Comparison of ENCODE assay signal across 8 mouse cellular contexts in genomic region chr8:119446211-119446989, GRCm38 (mm10). TPM values are rescaled to one million over a fixed set of nuclear protein-coding genes. Genes with fewer than 3 reads are reported as not detected.
DNase-seq lines count a peak whose midpoint lies in the region; ATAC-seq and TF ChIP-seq lines count a peak whose summit lies in the region.

TSS of gene Necab2 (plus strand) at chr8:119446719.

- H3K4me1 ChIP-seq in cerebellum, adult 2 months (ENCODE audit: control insufficient read depth, insufficient read depth, low read length): no peaks in the 10 kb centered on the region
- peaks cover 31% of the 10 kb centered on the region for H3K4me1 ChIP-seq in hindbrain, embryonic 13.5 days (replicated peaks)
- peaks cover 5% of the 10 kb centered on the region; the same call in 1 of the 2 replicates for H3K4me1 ChIP-seq in lung, postnatal 0 days (ENCODE audit: insufficient read depth, low read depth, low read length)

- H3K4me2 ChIP-seq in hindbrain, embryonic 13.5 days: peak within 1 kb of the TSS; percentile 77
- peak within 1 kb of the TSS; percentile 100 for H3K4me2 ChIP-seq in lung, postnatal 0 days (replicated peaks; ENCODE audit: low read depth, low read length)

- peak; percentile 53 for ATAC-seq in hindbrain, embryonic 13.5 days (ENCODE audit: low FRiP score)
- ATAC-seq in lung, postnatal 0 days: peak; percentile 60

- peak; percentile 77 for TF ChIP-seq CTCF in cerebellum, adult 2 months (IDR thresholded peaks at IDR 0.05; ENCODE audit: borderline replicate concordance, insufficient read depth, low read depth, low read length)
- peak; percentile 84 for TF ChIP-seq CTCF in lung, postnatal 0 days (IDR thresholded peaks at IDR 0.05)

- no peak for TF ChIP-seq EP300 in lung, postnatal 0 days (IDR thresholded peaks at IDR 0.05)

- H3K9me3 ChIP-seq in hindbrain, embryonic 13.5 days: no peaks in the 10 kb centered on the region
- H3K9me3 ChIP-seq in lung, postnatal 0 days (ENCODE audit: low read length): no peaks in the 10 kb centered on the region

- DNase-seq in ES-CJ7 (ENCODE audit: low read depth, low spot score): peak; percentile 91
- DNase-seq in cerebellum, adult 2 months: peak; percentile 74 to 81
- DNase-seq in frontal cortex, adult 2 months (ENCODE audit: extremely low spot score in 1 of 2, low spot score in 1 of 2): peak; percentile 57 to 92
- DNase-seq in layer of hippocampus, postnatal 14 days (ENCODE audit: low spot score in 2 of 2): peak; percentile 88 to 90
- peak; percentile 66 for DNase-seq in lung, postnatal 0 days (ENCODE audit: low spot score)
- peak; percentile 95 for DNase-seq in retina, embryonic 14.5 days (ENCODE audit: low spot score)
- DNase-seq in thymus, postnatal 36 days: peak; percentile 74 to 75

- WGBS in cerebellum, adult 2 months: 1% methylated on average over 50 of the region's 52 CpGs
- WGBS in hindbrain, embryonic 13.5 days: 4% methylated on average over 33 of the region's 52 CpGs
- 5% methylated on average over 29 of the region's 52 CpGs for WGBS in lung, postnatal 0 days

- H3K27ac ChIP-seq in cerebellum, adult 2 months (ENCODE audit: insufficient read depth, low read length): no peak within 1 kb of the TSS
- H3K27ac ChIP-seq in hindbrain, embryonic 13.5 days: peak within 1 kb of the TSS; percentile 55; the same call in 1 of the 2 replicates
- H3K27ac ChIP-seq in lung, postnatal 0 days (ENCODE audit: low read length): no peak within 1 kb of the TSS

- H3K36me3 ChIP-seq in hindbrain, embryonic 13.5 days: no peaks in the 10 kb centered on the region
- no peaks in the 10 kb centered on the region for H3K36me3 ChIP-seq in lung, postnatal 0 days (ENCODE audit: insufficient read depth, low read length)

- no peaks in the 10 kb centered on the region; the same call in 1 of the 2 replicates for H3K27me3 ChIP-seq in cerebellum, adult 2 months (ENCODE audit: control insufficient read depth, insufficient read depth, low read length)
- peaks cover 50% of the 10 kb centered on the region for H3K27me3 ChIP-seq in hindbrain, embryonic 13.5 days
- H3K27me3 ChIP-seq in lung, postnatal 0 days (replicated peaks; ENCODE audit: insufficient read depth, low read length): peaks cover 19% of the 10 kb centered on the region; the same call in 1 of the 2 replicates

- peak within 1 kb of the TSS; percentile 29 for H3K4me3 ChIP-seq in cerebellum, adult 2 months (replicated peaks; ENCODE audit: insufficient read depth, low read depth, low read length)
- peak within 1 kb of the TSS; percentile 69 for H3K4me3 ChIP-seq in hindbrain, embryonic 13.5 days
- H3K4me3 ChIP-seq in lung, postnatal 0 days (ENCODE audit: low read depth, low read length): peak within 1 kb of the TSS; percentile 50

- TF ChIP-seq POLR2A in cerebellum, adult 2 months (IDR thresholded peaks at IDR 0.05; ENCODE audit: borderline replicate concordance, insufficient read depth, low read length): no peak

- peak within 1 kb of the TSS; percentile 82 for H3K9ac ChIP-seq in hindbrain, embryonic 13.5 days
- no peak within 1 kb of the TSS for H3K9ac ChIP-seq in lung, postnatal 0 days (replicated peaks; ENCODE audit: low read depth)

RNA-seq across cellular contexts. Expression of gene Necab2, which starts in this region (rescaled TPM):
- polyA plus RNA-seq in cerebellum, adult 2 months (2012; rRNA removed): 17.0 and 26.6 TPM in 2 replicates
- polyA plus RNA-seq in frontal cortex, adult 2 months (2012; rRNA removed): 62.7 and 68.0 TPM in 2 replicates
- polyA plus RNA-seq in hindbrain, embryonic 13.5 days (2015; fragmentation: Nextera tagmentation; extraction: Ambion mirVana): 34.5 and 36.4 TPM in 2 replicates
- total RNA-seq in layer of hippocampus, postnatal 14 days (2021): 100 to 1,000 TPM; 126 to 129 TPM
- polyA plus RNA-seq in lung, postnatal 0 days (2015; fragmentation: Nextera tagmentation; extraction: Ambion mirVana): 1.2 and 1.8 TPM in 2 replicates
